Comparison of ENCODE assay signal across 12 mouse cellular contexts in genomic region chr1:51125671-51126424, GRCm38 (mm10).
DNase-seq lines count a peak whose midpoint lies in the region; ATAC-seq and TF ChIP-seq lines count a peak whose summit lies in the region.
"Had no signal": no experiment of that assay in that cellular context is flagged by ENCODE, and none has a peak within 500 bp of the region (broad histone marks: within the 10 kb centered on the region; RNA-seq: fewer than 3 reads in every experiment).

No protein-coding gene starts in this region.

- no peak for TF ChIP-seq CTCF in lung, embryonic 14.5 days (IDR thresholded peaks at IDR 0.05; ENCODE audit: low read depth)
- TF ChIP-seq CTCF in Patski (IDR thresholded peaks at IDR 0.05), result no peak

- no peaks in the 10 kb centered on the region for H3K27me3 ChIP-seq in lung, embryonic 14.5 days (ENCODE audit: insufficient read depth, low read length)
- no peaks in the 10 kb centered on the region for H3K27me3 ChIP-seq in Patski
- H3K27me3 ChIP-seq in hindbrain, embryonic 12.5 days, result no peaks in the 10 kb centered on the region
- H3K27me3 ChIP-seq in neural tube, embryonic 15.5 days (replicated peaks), result no peaks in the 10 kb centered on the region
- H3K27me3 ChIP-seq: limb, embryonic 15.5 days had no signal

- in situ Hi-C loops in Patski (cut with MboI; ENCODE audit: low pct_unique_long_range_greater_than_20kb), result no loop called here

- WGBS in lung, embryonic 14.5 days, result 62% methylated on average over 10 of the region's 10 CpGs
- WGBS in hindbrain, embryonic 12.5 days, result 57% methylated on average over 10 of the region's 10 CpGs
- 47% methylated on average over 10 of the region's 10 CpGs for WGBS in neural tube, embryonic 15.5 days

- no peak for ATAC-seq in lung, embryonic 14.5 days (ENCODE audit: insufficient read depth)
- ATAC-seq in Patski, result peak; percentile 79
- ATAC-seq in hindbrain, embryonic 12.5 days (ENCODE audit: low FRiP score), result 0 out of 2 replicates have a peak, but pooled peaks have one; percentile 29
- ATAC-seq in neural tube, embryonic 15.5 days (ENCODE audit: low FRiP score), result no peak
- no peak for ATAC-seq in megakaryocyte-erythroid progenitor cell, adult 5-6 weeks (replicated peaks; ENCODE audit: low FRiP score, low TSS enrichment, poor library complexity, severe bottlenecking)

- no peak overlapping the region for H3K4me2 ChIP-seq in lung, embryonic 14.5 days
- H3K4me2 ChIP-seq in hindbrain, embryonic 12.5 days (replicated peaks), result no peak overlapping the region
- H3K4me2 ChIP-seq in neural tube, embryonic 15.5 days, result no peak overlapping the region
- H3K4me2 ChIP-seq: limb, embryonic 15.5 days had no signal

- H3K4me3 ChIP-seq in lung, embryonic 14.5 days (ENCODE audit: low read depth, low read length), result no peak overlapping the region
- H3K4me3 ChIP-seq in hindbrain, embryonic 12.5 days, result no peak overlapping the region
- H3K4me3 ChIP-seq in neural tube, embryonic 15.5 days (replicated peaks), result no peak overlapping the region
- H3K4me3 ChIP-seq: limb, embryonic 15.5 days had no signal

- no peaks in the 10 kb centered on the region for H3K36me3 ChIP-seq in lung, embryonic 14.5 days (ENCODE audit: insufficient read depth)
- no peaks in the 10 kb centered on the region for H3K36me3 ChIP-seq in hindbrain, embryonic 12.5 days
- H3K36me3 ChIP-seq in neural tube, embryonic 15.5 days, result no peaks in the 10 kb centered on the region
- H3K36me3 ChIP-seq: limb, embryonic 15.5 days had no signal

- POLR2A ChIA-PET in Patski (lab: Charles Lee), result interaction anchor here (0.6 to 0.9 kb wide), 3 partner anchors 41 to 328 kb away, joined by 3 read pairs; no protein-coding TSS in a partner anchor

- CTCF ChIA-PET in Patski (lab: Charles Lee), result interaction anchor here (0.6 to 1.7 kb wide), 6 partner anchors 22 to 208 kb away, joined by 3 to 4 read pairs (median 3); partner anchors contain the start of gene Cavin2

- no peaks in the 10 kb centered on the region for H3K9me3 ChIP-seq in lung, embryonic 14.5 days (ENCODE audit: low read depth, low read length)
- no peaks in the 10 kb centered on the region for H3K9me3 ChIP-seq in hindbrain, embryonic 12.5 days (replicated peaks)
- H3K9me3 ChIP-seq in neural tube, embryonic 15.5 days (replicated peaks), result no peaks in the 10 kb centered on the region
- H3K9me3 ChIP-seq: limb, embryonic 15.5 days had no signal

- no peaks in the 10 kb centered on the region for H3K4me1 ChIP-seq in lung, embryonic 14.5 days (ENCODE audit: insufficient read depth)
- H3K4me1 ChIP-seq in hindbrain, embryonic 12.5 days, result no peaks in the 10 kb centered on the region
- H3K4me1 ChIP-seq in neural tube, embryonic 15.5 days, result peaks cover 5% of the 10 kb centered on the region; the same call in 1 of the 2 replicates
- H3K4me1 ChIP-seq: limb, embryonic 15.5 days had no signal

- DNase-seq in lung, embryonic 14.5 days, result peak; percentile 20
- no peak for DNase-seq in lung, postnatal 10 days
- DNase-seq in Patski (ENCODE audit: low read depth, low spot score), result peak; percentile 46
- no peak for DNase-seq in frontal cortex, postnatal 36 days (ENCODE audit: low spot score in 2 of 2)
- DNase-seq: cerebellum, adult 8-10 months; kidney, adult 9 months; lung, adult 2 months; right cerebral cortex, adult 18-20 months had no signal

- no peak overlapping the region for H3K9ac ChIP-seq in lung, embryonic 14.5 days
- H3K9ac ChIP-seq in hindbrain, embryonic 12.5 days, result no peak overlapping the region
- no peak overlapping the region for H3K9ac ChIP-seq in neural tube, embryonic 15.5 days (replicated peaks)
- H3K9ac ChIP-seq: limb, embryonic 15.5 days had no signal

- H3K27ac ChIP-seq in lung, embryonic 14.5 days (ENCODE audit: low read depth), result no peak overlapping the region
- no peak overlapping the region for H3K27ac ChIP-seq in hindbrain, embryonic 12.5 days
- peak overlapping the region; percentile 29; the same call in 1 of the 2 replicates for H3K27ac ChIP-seq in neural tube, embryonic 15.5 days (replicated peaks)
- H3K27ac ChIP-seq: limb, embryonic 15.5 days had no signal

Comparison
In these comparisons a context has a peak if more than half of its experiments do, and no peak if none do; other contexts are left out.
1. DNase-seq: peak in lung, embryonic 14.5 days (single experiment) and Patski (single experiment); none in lung, postnatal 10 days (single experiment) and frontal cortex, postnatal 36 days (0 of 2).
2. ATAC-seq: peak in Patski (single experiment) and hindbrain, embryonic 12.5 days (single experiment); none in lung, embryonic 14.5 days (single experiment), neural tube, embryonic 15.5 days (single experiment) and megakaryocyte-erythroid progenitor cell, adult 5-6 weeks (single experiment).